Comparison of ENCODE assay signal across 21 mouse cellular contexts in genomic region chr3:74019501-74019900, GRCm38 (mm10).
"Had no signal": no experiment of that assay in that cellular context is flagged by ENCODE, and none has a peak within 500 bp of the region (broad histone marks: within the 10 kb centered on the region; RNA-seq: fewer than 3 reads in every experiment).

No protein-coding gene starts in this region.

- ATAC-seq: liver, embryonic 12.5 days had no signal

- DNase-seq: kidney, adult 2 months; kidney, postnatal 25 days; layer of hippocampus, adult 9-11 months; liver; lung, adult 18-20 months; lung, postnatal 10 days; lung, postnatal 36 days; spleen, adult 18-20 months; thymus, adult 2 months; thymus, postnatal 14 days; thymus, postnatal 4 days had no signal

- H3K4me1 ChIP-seq: limb, embryonic 10.5 days; limb, embryonic 13.5 days; liver, embryonic 12.5 days; liver, embryonic 15.5 days; lung, embryonic 15.5 days; megakaryocyte, embryonic 14.5 days; midbrain, embryonic 10.5 days; stomach, embryonic 15.5 days had no signal

- H3K9ac ChIP-seq: limb, embryonic 13.5 days; liver, embryonic 12.5 days; liver, embryonic 15.5 days; lung, embryonic 15.5 days; stomach, embryonic 15.5 days had no signal

- H3K36me3 ChIP-seq: limb, embryonic 10.5 days; limb, embryonic 13.5 days; liver, embryonic 12.5 days; liver, embryonic 15.5 days; lung, embryonic 15.5 days; midbrain, embryonic 10.5 days; stomach, embryonic 15.5 days had no signal

- H3K4me3 ChIP-seq: layer of hippocampus, adult 2 months; limb, embryonic 10.5 days; limb, embryonic 13.5 days; liver, embryonic 12.5 days; liver, embryonic 15.5 days; lung, embryonic 15.5 days; megakaryocyte, embryonic 14.5 days; midbrain, embryonic 10.5 days; stomach, embryonic 15.5 days had no signal

- H3K9me3 ChIP-seq: limb, embryonic 10.5 days; limb, embryonic 13.5 days; liver, embryonic 12.5 days; liver, embryonic 15.5 days; lung, embryonic 15.5 days; megakaryocyte, embryonic 14.5 days; midbrain, embryonic 10.5 days; stomach, embryonic 15.5 days had no signal

- H3K4me2 ChIP-seq: limb, embryonic 13.5 days; liver, embryonic 12.5 days; liver, embryonic 15.5 days; lung, embryonic 15.5 days; stomach, embryonic 15.5 days had no signal

- H3K27ac ChIP-seq: kidney, postnatal 0 days; layer of hippocampus, adult 2 months; limb, embryonic 10.5 days; limb, embryonic 13.5 days; liver, embryonic 12.5 days; liver, embryonic 15.5 days; lung, embryonic 15.5 days; midbrain, embryonic 10.5 days; stomach, embryonic 15.5 days had no signal

- H3K27me3 ChIP-seq: limb, embryonic 13.5 days; liver, embryonic 12.5 days; liver, embryonic 15.5 days; lung, embryonic 15.5 days; megakaryocyte, embryonic 14.5 days; stomach, embryonic 15.5 days had no signal
